In genomic region chr13:84345114-84345513, GRCm38 (mm10) we compare ENCODE assay signal across 8 mouse cellular contexts.
DNase-seq lines count a peak whose midpoint lies in the region; ATAC-seq and TF ChIP-seq lines count a peak whose summit lies in the region.
"Had no signal": no experiment of that assay in that cellular context is flagged by ENCODE, and none has a peak within 500 bp of the region (broad histone marks: within the 10 kb centered on the region; RNA-seq: fewer than 3 reads in every experiment).

No protein-coding gene starts in this region.

- TF ChIP-seq POLR2A in brain, embryonic 14.5 days (IDR thresholded peaks at IDR 0.05; ENCODE audit: borderline replicate concordance, extremely low read depth, insufficient read depth, insufficient read length, poor library complexity, severe bottlenecking), result no peak

- H3K9me3 ChIP-seq in hindbrain, embryonic 12.5 days (replicated peaks), result no peaks in the 10 kb centered on the region
- no peaks in the 10 kb centered on the region for H3K9me3 ChIP-seq in midbrain, embryonic 16.5 days (replicated peaks; ENCODE audit: control insufficient read depth, low read length, poor library complexity, severe bottlenecking)
- H3K9me3 ChIP-seq in intestine, postnatal 0 days (ENCODE audit: control insufficient read depth), result no peaks in the 10 kb centered on the region
- H3K9me3 ChIP-seq: limb, embryonic 12.5 days had no signal

- no peak for ATAC-seq in hindbrain, embryonic 12.5 days (ENCODE audit: low FRiP score)
- ATAC-seq in midbrain, embryonic 16.5 days, result no peak
- ATAC-seq in intestine, postnatal 0 days, result no peak

- 2% methylated on average over 8 of the region's 8 CpGs for WGBS in hindbrain, embryonic 12.5 days
- 14% methylated on average over 8 of the region's 8 CpGs for WGBS in midbrain, embryonic 16.5 days
- WGBS in intestine, postnatal 0 days, result 11% methylated on average over 8 of the region's 8 CpGs

- H3K4me2 ChIP-seq in hindbrain, embryonic 12.5 days (replicated peaks), result peak overlapping the region; percentile 61
- H3K4me2 ChIP-seq in midbrain, embryonic 16.5 days (ENCODE audit: low read length), result peak overlapping the region; percentile 58
- H3K4me2 ChIP-seq in intestine, postnatal 0 days (replicated peaks; ENCODE audit: low read depth), result no peak overlapping the region
- H3K4me2 ChIP-seq: limb, embryonic 12.5 days had no signal

- H3K36me3 ChIP-seq in hindbrain, embryonic 12.5 days, result no peaks in the 10 kb centered on the region
- no peaks in the 10 kb centered on the region for H3K36me3 ChIP-seq in midbrain, embryonic 16.5 days (ENCODE audit: control insufficient read depth, insufficient read depth, low read length)
- no peaks in the 10 kb centered on the region for H3K36me3 ChIP-seq in intestine, postnatal 0 days (ENCODE audit: control insufficient read depth, insufficient read depth)
- H3K36me3 ChIP-seq: limb, embryonic 12.5 days had no signal

- no peak overlapping the region; the same call in 1 of the 2 replicates for H3K4me3 ChIP-seq in hindbrain, embryonic 12.5 days
- H3K4me3 ChIP-seq in midbrain, embryonic 16.5 days (ENCODE audit: low read depth, low read length), result peak overlapping the region; percentile 12; the same call in 1 of the 2 replicates
- no peak overlapping the region for H3K4me3 ChIP-seq in intestine, postnatal 0 days (ENCODE audit: low read depth, low read length)
- H3K4me3 ChIP-seq: limb, embryonic 12.5 days had no signal

- peaks cover 14% of the 10 kb centered on the region; the same call in 1 of the 2 replicates for H3K27me3 ChIP-seq in hindbrain, embryonic 12.5 days
- no peaks in the 10 kb centered on the region for H3K27me3 ChIP-seq in midbrain, embryonic 16.5 days (ENCODE audit: control insufficient read depth, insufficient read depth, low read depth, low read length)
- H3K27me3 ChIP-seq in intestine, postnatal 0 days (replicated peaks; ENCODE audit: control insufficient read depth, insufficient read depth, low read length), result peaks cover 52% of the 10 kb centered on the region

- peaks cover 34% of the 10 kb centered on the region for H3K4me1 ChIP-seq in hindbrain, embryonic 12.5 days
- peaks cover 33% of the 10 kb centered on the region for H3K4me1 ChIP-seq in midbrain, embryonic 16.5 days (ENCODE audit: control insufficient read depth, insufficient read depth, low read length)
- H3K4me1 ChIP-seq in intestine, postnatal 0 days (replicated peaks; ENCODE audit: control insufficient read depth, insufficient read depth, low read length), result no peaks in the 10 kb centered on the region

- H3K27ac ChIP-seq in hindbrain, embryonic 12.5 days, result peak overlapping the region; percentile 98
- H3K27ac ChIP-seq in midbrain, embryonic 16.5 days (ENCODE audit: low read length), result peak overlapping the region; percentile 94
- no peak overlapping the region for H3K27ac ChIP-seq in intestine, postnatal 0 days (ENCODE audit: low read depth, low read length)
- H3K27ac ChIP-seq: limb, embryonic 12.5 days had no signal

- peak; percentile 83 for DNase-seq in brain, embryonic 14.5 days (ENCODE audit: low read depth)
- peak; percentile 22 for DNase-seq in cerebellum, adult 9-11 months
- no peak for DNase-seq in testis, postnatal 14 days (ENCODE audit: low spot score)
- DNase-seq in thymus, postnatal 0 days (ENCODE audit: low spot score), result no peak

- peak overlapping the region; percentile 59 for H3K9ac ChIP-seq in hindbrain, embryonic 12.5 days
- H3K9ac ChIP-seq in midbrain, embryonic 16.5 days (ENCODE audit: low read depth, low read length), result peak overlapping the region; percentile 43; the same call in 1 of the 2 replicates
- no peak overlapping the region for H3K9ac ChIP-seq in intestine, postnatal 0 days (ENCODE audit: low read depth, low read length)
- H3K9ac ChIP-seq: limb, embryonic 12.5 days had no signal

- no peak for TF ChIP-seq CTCF in brain, embryonic 14.5 days (IDR thresholded peaks at IDR 0.05; ENCODE audit: borderline replicate concordance, extremely low read depth, insufficient read depth, insufficient read length)
- no peak for TF ChIP-seq CTCF in intestine, postnatal 0 days (IDR thresholded peaks at IDR 0.05; ENCODE audit: low read depth)

Comparison
In these comparisons a context has a peak if more than half of its experiments do, and no peak if none do; other contexts are left out.
1. DNase-seq: peak in brain, embryonic 14.5 days (single experiment) and cerebellum, adult 9-11 months (single experiment); none in testis, postnatal 14 days (single experiment) and thymus, postnatal 0 days (single experiment).